8 mouse cellular contexts compared by ENCODE assay signal in the genomic region with DNA sequence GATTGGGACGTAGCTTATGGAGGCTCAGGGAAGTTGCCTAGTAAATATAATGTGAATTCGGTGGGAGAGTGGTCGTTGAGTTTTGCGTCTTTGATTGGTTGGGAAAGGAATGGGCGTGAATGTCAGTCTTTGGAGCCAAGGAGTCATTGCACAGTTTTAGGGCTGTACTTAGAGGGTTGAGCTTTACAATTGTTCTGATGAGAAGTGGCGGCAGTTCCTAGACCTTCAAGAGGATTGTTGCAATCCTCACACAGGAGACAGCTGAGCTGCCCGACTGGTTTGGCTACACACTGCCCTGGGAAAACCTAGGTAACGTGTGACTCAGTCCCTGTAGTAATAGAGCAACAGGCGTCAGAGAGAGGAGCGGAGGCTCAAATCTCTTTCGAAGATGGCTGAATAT. TPM values are rescaled to one million over a fixed set of nuclear protein-coding genes. Genes with fewer than 3 reads are reported as not detected.
A peak's percentile ranks its signal among the peaks of the same experiment; 100 is the strongest.
DNase-seq lines count a peak whose midpoint lies in the region; ATAC-seq lines count a peak whose summit lies in the region.

No protein-coding gene starts in this region.

- peak overlapping the region; percentile 80; the same call in 1 of the 2 replicates for H3K27ac ChIP-seq in intestine, embryonic 15.5 days

- H3K9ac ChIP-seq in intestine, embryonic 15.5 days = peak overlapping the region; percentile 89

- H3K27me3 ChIP-seq in intestine, embryonic 15.5 days (replicated peaks) = no peaks in the 10 kb centered on the region

- WGBS in intestine, embryonic 15.5 days = 22% methylated on average over 11 of the region's 11 CpGs

- ATAC-seq in intestine, embryonic 15.5 days = peak; percentile 72
- peak; percentile 10; the same call in 1 of the 2 replicates for ATAC-seq in megakaryocyte progenitor cell, adult 5-6 weeks (replicated peaks; ENCODE audit: poor library complexity)

- no peaks in the 10 kb centered on the region for H3K36me3 ChIP-seq in intestine, embryonic 15.5 days

- peak; percentile 41 for DNase-seq in adrenal gland, adult 2 months
- DNase-seq in adrenal gland, postnatal 4 days (ENCODE audit: low spot score in 2 of 2) = no peak
- peak; percentile 71 for DNase-seq in urinary bladder, postnatal 14 days (ENCODE audit: low spot score)
- DNase-seq in urinary bladder, adult 2 months (ENCODE audit: low spot score) = no peak
- DNase-seq in ovary, postnatal 10 days (ENCODE audit: low spot score) = no peak
- no peak for DNase-seq in left cerebral cortex, adult 8-10 months (ENCODE audit: low spot score in 2 of 2)

- H3K4me2 ChIP-seq in intestine, embryonic 15.5 days (replicated peaks) = peak overlapping the region; percentile 70

- H3K4me1 ChIP-seq in intestine, embryonic 15.5 days (replicated peaks) = peaks cover 11% of the 10 kb centered on the region

- H3K4me3 ChIP-seq in intestine, embryonic 15.5 days (replicated peaks) = peak overlapping the region; percentile 95

- H3K9me3 ChIP-seq in intestine, embryonic 15.5 days = no peaks in the 10 kb centered on the region

RNA-seq across cellular contexts. Expression of a gene that starts 1.2 kb away (rescaled TPM):
- total RNA-seq in adrenal gland, adult 2 months (2021) = 100 to 1,000 TPM; 120 to 128 TPM
- 12.6 and 12.7 TPM in 2 replicates for polyA plus RNA-seq in adrenal gland, adult 2 months (2012; rRNA removed)
- total RNA-seq in adrenal gland, postnatal 4 days (2021) = 10 to 100 TPM; 91.3 to 92.5 TPM
- polyA plus RNA-seq in urinary bladder, adult 2 months (2012; rRNA removed) = 37.9 and 53.0 TPM in 2 replicates
- polyA plus RNA-seq in intestine, embryonic 15.5 days (2015; fragmentation: Nextera tagmentation; extraction: Ambion mirVana) = 84.5 and 98.8 TPM in 2 replicates
- total RNA-seq in megakaryocyte progenitor cell, adult 5-6 weeks (2015) = 224 and 271 TPM in 2 replicates
- total RNA-seq in megakaryocyte progenitor cell, adult 5-6 weeks (2017) = 71.1 and 83.9 TPM in 2 replicates
- 100 to 1,000 TPM; 199 to 232 (median 219) TPM for total RNA-seq in left cerebral cortex, adult 8-10 months (2022)

RNA-seq across cellular contexts. Expression of a gene that starts 44.4 kb away (rescaled TPM):
- 10 to 100 TPM; 37.3 to 53.9 TPM for total RNA-seq in adrenal gland, adult 2 months (2021)
- 24.5 and 29.4 TPM in 2 replicates for polyA plus RNA-seq in adrenal gland, adult 2 months (2012; rRNA removed)
- total RNA-seq in adrenal gland, postnatal 4 days (2021) = 10 to 100 TPM; 40.1 to 41.1 TPM
- 24.3 and 24.7 TPM in 2 replicates for polyA plus RNA-seq in urinary bladder, adult 2 months (2012; rRNA removed)
- 44.7 and 53.2 TPM in 2 replicates for polyA plus RNA-seq in intestine, embryonic 15.5 days (2015; fragmentation: Nextera tagmentation; extraction: Ambion mirVana)
- 91.7 and 103 TPM in 2 replicates for total RNA-seq in megakaryocyte progenitor cell, adult 5-6 weeks (2015)
- 55.6 and 63.2 TPM in 2 replicates for total RNA-seq in megakaryocyte progenitor cell, adult 5-6 weeks (2017)
- total RNA-seq in left cerebral cortex, adult 8-10 months (2022) = 10 to 100 TPM; 18.2 to 26.0 (median 21.3) TPM

Comparison
In these comparisons a context has a peak if more than half of its experiments do, and no peak if none do; other contexts are left out.
1. DNase-seq: peak in adrenal gland, adult 2 months (single experiment) and urinary bladder, postnatal 14 days (single experiment); none in adrenal gland, postnatal 4 days (0 of 2), urinary bladder, adult 2 months (single experiment), ovary, postnatal 10 days (single experiment) and left cerebral cortex, adult 8-10 months (0 of 2).